Mouse (Mus musculus) olfactory bulb, adult 2 months (tissue): ENCODE results near the gene Cdh26.

Experiments
- CTCF ChIP-seq: fragments of 200-500 bp; IDR thresholded peaks from 2 replicates; pipeline ENCODE4 v1.5.1; 2012; ENCODE audit warnings: low read depth, mild to moderate bottlenecking, low read length, moderate library complexity; ENCODE audit not compliant: insufficient read depth
- POLR2A ChIP-seq: fragments of 200-500 bp; IDR thresholded peaks from 2 replicates; pipeline ENCODE4 v1.6.1; 2012; ENCODE audit warnings: mild to moderate bottlenecking, low read depth, low read length, moderate library complexity; ENCODE audit not compliant: insufficient read depth

DNA sequence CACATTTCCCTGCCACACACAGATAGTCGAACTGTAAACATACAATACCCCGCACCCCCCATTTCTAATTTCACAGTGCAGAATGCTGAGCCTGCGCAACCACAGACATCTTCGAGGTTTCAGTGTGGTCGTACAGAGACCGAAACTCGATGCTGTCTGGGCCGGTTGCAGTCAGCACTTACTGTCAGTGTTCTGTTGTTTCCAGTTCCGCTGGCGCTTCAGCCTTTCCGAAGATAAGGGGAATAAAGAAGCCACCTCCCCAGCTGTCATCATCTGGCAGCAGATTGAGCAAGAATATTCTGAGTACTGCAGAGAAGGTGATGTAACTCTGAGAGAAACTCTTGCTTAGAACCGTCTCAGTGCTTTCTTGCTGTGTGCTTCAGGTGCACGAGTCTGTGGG is 13.9 kb upstream of the Cdh26 start:
- TF ChIP-seq CTCF (no peak), POLR2A (no peak)
